Mouse (Mus musculus): ENCODE measurements at regions not wholly inside any gene's neighbourhood (a gene's known extent, or its start where the extent isn't known, plus 50 kb on each side); places are given as distances from the start of the nearest gene placed in this dataset.

DNA sequence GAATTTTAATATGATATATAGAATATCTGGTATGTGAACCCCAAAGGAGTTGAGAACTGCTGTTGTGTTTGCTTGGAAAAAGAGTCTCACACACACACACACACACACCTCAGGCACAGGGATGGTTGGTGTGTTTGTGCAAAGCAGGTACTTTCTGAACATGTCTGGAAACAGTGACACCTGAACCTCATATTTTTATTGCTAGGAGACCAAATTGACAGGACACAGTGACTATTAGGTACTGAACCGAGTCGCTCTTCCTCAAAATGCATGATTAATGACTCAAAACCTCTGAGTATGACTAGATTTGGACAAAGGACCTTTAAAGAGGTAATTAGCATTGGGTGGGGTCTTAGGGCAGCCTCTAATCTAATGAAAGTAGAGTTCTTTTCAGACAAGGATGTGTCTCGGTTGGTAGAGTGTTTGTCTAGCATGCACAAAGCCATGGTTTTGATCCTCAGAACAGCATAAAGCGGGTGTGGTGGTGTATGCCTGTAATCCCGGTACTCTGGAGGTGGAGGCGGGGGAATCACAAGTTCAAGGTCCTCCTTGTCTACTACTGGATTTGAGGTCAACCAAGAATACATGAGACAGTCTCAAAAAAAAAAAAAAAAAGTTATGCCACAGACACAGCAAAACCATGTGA lies 191.0 kb upstream of the Map3k1 start:
- H3K4me2 ChIP-seq = no peak overlapping the region
- H3K9me3 ChIP-seq (replicated peaks) = no peaks in the 10 kb centered on the region
- WGBS = 93% methylated on average over 6 of the region's 6 CpGs
- no peak overlapping the region for H3K4me3 ChIP-seq (replicated peaks)
- H3K4me1 ChIP-seq = peaks cover 29% of the 10 kb centered on the region
- H3K27me3 ChIP-seq (replicated peaks) = no peaks in the 10 kb centered on the region
- no peak overlapping the region for H3K9ac ChIP-seq (replicated peaks)
- no peak overlapping the region for H3K27ac ChIP-seq (replicated peaks)
- ATAC-seq (ENCODE audit: low FRiP score) = no peak
- no peaks in the 10 kb centered on the region for H3K36me3 ChIP-seq

DNA sequence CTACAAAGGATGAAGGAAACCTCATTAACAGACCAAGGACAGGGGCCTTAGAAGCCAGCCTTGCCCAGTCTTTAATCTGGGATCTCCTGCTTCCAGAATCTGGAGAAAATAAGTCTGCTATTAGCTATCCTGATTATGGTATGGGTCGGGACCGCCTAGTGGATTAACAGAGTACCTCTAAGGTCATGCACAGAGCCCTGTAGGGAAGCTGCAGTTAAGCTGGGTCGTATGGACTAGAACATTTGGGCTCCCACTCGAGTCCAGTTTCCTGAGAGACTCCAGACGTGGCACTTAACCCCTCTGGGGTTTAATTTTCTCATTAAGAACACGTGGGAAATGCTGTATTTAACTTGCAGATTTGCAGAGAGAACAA lies 191.5 kb upstream of the Map3k1 start:
- H3K27me3 ChIP-seq (replicated peaks) = no peaks in the 10 kb centered on the region
- H3K9ac ChIP-seq (replicated peaks) = no peak overlapping the region
- no peaks in the 10 kb centered on the region for H3K36me3 ChIP-seq
- H3K4me3 ChIP-seq (replicated peaks) = no peak overlapping the region
- WGBS = 44% methylated on average over 6 of the region's 6 CpGs
- peaks cover 29% of the 10 kb centered on the region for H3K4me1 ChIP-seq
- no peak overlapping the region for H3K27ac ChIP-seq (replicated peaks)
- no peaks in the 10 kb centered on the region for H3K9me3 ChIP-seq (replicated peaks)
- H3K4me2 ChIP-seq = no peak overlapping the region
- no peak for ATAC-seq (ENCODE audit: low FRiP score)

DNA sequence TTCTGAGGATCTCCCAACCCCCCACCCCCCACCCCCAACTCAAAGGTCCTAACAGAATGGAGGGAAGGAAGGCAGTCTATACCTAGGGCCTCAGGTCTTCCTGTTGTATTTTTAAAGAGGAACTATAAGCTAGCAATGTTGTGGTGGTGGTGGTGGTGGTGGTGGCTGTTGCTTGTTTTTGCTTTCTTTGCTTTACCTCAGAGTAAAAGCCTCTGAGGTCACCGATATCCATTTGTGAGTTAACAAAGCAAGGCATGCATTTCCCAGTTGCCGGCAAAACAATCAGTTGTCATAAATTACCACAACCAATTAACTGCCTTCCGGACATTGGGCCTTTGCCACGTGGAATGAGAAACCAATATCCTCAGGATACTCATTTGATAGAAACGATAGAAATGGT lies 191.9 kb upstream of the Map3k1 start:
- Histone ChIP-seq H3K9me3 (replicated peaks) (no peaks in the 10 kb centered on the region), H3K27ac (replicated peaks) (0 out of 2 replicates have a peak overlapping the region, but pooled peaks have one; percentile 30), H3K4me3 (replicated peaks) (no peak overlapping the region), H3K4me1 (peaks cover 29% of the 10 kb centered on the region), H3K4me2 (no peak overlapping the region), H3K36me3 (no peaks in the 10 kb centered on the region), H3K9ac (replicated peaks) (no peak overlapping the region), H3K27me3 (replicated peaks) (no peaks in the 10 kb centered on the region)
- no peak for ATAC-seq (ENCODE audit: low FRiP score)
- WGBS = 17% methylated on average over 5 of the region's 5 CpGs

DNA sequence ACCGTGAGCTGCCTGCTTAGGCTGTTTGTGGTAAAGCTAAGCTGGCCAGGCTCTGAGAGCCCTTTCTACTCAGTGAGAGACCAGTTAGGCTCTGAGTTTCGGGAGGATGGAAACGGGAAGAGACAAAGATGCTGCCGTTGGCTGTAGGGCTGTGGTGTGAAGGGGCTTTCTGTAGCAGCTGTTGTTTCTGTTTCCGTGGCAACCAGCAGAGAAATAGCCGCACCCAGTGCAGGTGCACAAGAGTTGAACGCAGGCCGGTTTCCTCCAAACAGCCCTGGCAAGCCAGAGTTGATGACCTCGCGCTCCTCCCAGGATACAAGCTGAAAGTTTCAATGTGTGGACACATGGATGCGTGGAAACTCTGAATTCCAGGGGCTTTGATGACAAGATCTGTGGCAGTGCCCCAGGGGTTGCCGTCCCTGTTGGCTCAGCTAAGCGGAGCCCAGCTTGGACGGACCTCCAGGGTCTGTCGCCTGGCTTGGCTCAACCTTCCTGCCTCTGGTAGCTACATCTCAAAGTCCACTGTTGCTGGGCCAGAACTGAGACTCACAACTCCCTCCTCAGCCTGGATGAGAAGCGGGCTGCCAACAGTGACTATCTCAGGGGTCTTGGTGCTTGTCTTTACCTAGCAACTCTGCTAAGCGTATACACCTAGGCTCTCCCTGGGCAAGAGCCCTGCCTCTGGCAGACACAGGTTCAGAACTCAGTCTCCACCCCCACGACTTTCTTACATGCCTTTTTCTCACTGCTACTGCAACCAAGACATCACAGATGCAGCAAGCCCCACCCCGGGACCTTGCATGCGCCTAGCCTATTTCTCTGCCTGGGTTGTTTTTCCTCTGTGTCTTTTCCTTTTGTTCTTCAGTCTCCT lies 192.6 kb upstream of the Map3k1 start:
- H3K27me3 ChIP-seq (replicated peaks) = no peaks in the 10 kb centered on the region
- no peaks in the 10 kb centered on the region for H3K36me3 ChIP-seq
- H3K9me3 ChIP-seq (replicated peaks) = no peaks in the 10 kb centered on the region
- H3K4me3 ChIP-seq (replicated peaks) = no peak overlapping the region
- no peak overlapping the region for H3K9ac ChIP-seq (replicated peaks)
- no peak overlapping the region for H3K4me2 ChIP-seq
- 31% methylated on average over 20 of the region's 20 CpGs for WGBS
- peaks cover 29% of the 10 kb centered on the region for H3K4me1 ChIP-seq
- 0 out of 2 replicates have a peak overlapping the region, but pooled peaks have one; percentile 30 for H3K27ac ChIP-seq (replicated peaks)
- peak; percentile 69 for ATAC-seq (ENCODE audit: low FRiP score)

DNA sequence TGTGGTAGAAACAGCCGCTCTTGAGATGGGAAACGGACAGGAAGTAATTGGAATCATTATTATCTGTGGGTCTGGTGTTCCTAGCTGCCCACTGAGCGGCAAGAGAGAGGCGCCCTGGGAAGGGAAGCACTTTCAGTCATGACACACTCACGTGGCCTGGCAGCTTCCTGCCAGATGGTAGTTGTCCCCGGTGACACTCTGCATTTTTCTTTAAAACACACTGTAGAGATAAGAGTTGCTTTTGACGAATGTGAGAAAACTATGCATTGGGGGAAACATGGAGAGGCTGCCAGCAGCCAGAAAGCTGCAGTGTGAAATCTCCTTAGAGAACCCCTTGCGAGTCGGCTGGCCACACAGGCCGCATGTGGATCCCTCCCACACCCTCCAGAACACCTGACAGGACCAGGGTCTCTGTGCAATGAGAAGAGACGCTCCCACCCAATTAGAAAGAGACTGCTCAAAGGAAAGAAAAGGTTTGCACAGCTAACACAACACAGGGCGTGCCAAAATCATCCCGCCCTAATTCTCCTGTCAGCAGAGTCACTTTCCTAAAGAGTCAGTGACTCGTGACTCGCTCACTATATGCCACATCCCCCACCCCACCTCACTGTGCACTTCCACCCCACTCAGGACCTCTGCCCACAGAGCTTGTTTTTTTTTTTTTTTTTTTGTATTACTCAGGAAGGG lies 194.0 kb upstream of the Map3k1 start:
- no peak for ATAC-seq (ENCODE audit: low FRiP score)
- Histone ChIP-seq H3K27ac (replicated peaks) (no peak overlapping the region), H3K4me3 (replicated peaks) (no peak overlapping the region), H3K36me3 (no peaks in the 10 kb centered on the region), H3K4me1 (peaks cover 26% of the 10 kb centered on the region), H3K9ac (replicated peaks) (no peak overlapping the region), H3K9me3 (replicated peaks) (no peaks in the 10 kb centered on the region), H3K4me2 (no peak overlapping the region), H3K27me3 (replicated peaks) (no peaks in the 10 kb centered on the region)
- 57% methylated on average over 15 of the region's 15 CpGs for WGBS

DNA sequence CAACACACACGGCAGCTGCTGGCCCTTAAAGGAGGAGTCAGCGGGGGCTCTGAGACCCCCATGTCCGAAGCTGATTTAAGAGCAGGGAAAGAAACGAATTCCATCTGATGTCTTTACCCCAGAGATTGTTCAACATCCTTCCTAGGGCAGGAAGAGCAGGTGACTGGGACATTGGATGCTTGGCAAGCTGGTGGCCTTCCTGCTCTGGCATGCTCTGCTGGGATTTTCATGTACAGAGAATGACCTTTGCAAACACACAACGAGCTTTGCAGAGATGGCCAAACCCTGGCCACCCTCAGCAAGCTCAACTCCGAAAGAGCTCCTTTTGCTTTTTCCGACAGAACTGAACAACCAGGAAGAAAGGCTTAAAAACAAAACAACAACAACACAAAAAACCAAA lies 194.7 kb upstream of the Map3k1 start:
- ATAC-seq (ENCODE audit: low FRiP score) = no peak
- no peaks in the 10 kb centered on the region for H3K36me3 ChIP-seq
- WGBS = 79% methylated on average over 7 of the region's 7 CpGs

DNA sequence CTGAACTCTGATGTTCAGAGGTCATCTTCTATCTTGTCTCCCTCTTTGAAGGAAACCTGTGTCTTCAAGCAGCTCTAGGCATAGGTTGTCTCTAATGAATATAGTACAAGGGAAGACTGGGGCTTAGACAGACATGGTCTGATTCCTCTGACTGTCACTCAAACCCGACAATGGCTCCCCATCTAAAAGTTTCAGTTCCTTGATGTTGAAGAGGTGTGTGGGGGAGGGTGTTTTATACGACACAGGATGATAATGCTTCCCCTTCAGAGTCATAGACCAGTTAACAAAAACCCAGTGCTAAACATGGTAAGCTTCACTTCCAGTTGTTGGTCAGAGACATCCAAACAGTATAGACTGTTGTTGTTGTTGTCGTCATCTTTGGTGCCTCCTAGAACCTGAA lies 195.3 kb upstream of the Map3k1 start:
- Histone ChIP-seq H3K9ac (replicated peaks) (no peak overlapping the region), H3K9me3 (replicated peaks) (no peaks in the 10 kb centered on the region), H3K4me2 (no peak overlapping the region), H3K4me3 (replicated peaks) (no peak overlapping the region), H3K27ac (replicated peaks) (no peak overlapping the region), H3K36me3 (no peaks in the 10 kb centered on the region), H3K4me1 (peaks cover 26% of the 10 kb centered on the region), H3K27me3 (replicated peaks) (no peaks in the 10 kb centered on the region)
- 96% methylated on average over 3 of the region's 3 CpGs for WGBS
- ATAC-seq (ENCODE audit: low FRiP score) = no peak

More for the DNA sequence above, 194.7 kb upstream of the Map3k1 start:
- Histone ChIP-seq H3K4me1 (peaks cover 26% of the 10 kb centered on the region), H3K27me3 (replicated peaks) (no peaks in the 10 kb centered on the region), H3K4me2 (no peak overlapping the region), H3K4me3 (replicated peaks) (no peak overlapping the region), H3K27ac (replicated peaks) (no peak overlapping the region), H3K9ac (replicated peaks) (no peak overlapping the region), H3K9me3 (replicated peaks) (no peaks in the 10 kb centered on the region)

DNA sequence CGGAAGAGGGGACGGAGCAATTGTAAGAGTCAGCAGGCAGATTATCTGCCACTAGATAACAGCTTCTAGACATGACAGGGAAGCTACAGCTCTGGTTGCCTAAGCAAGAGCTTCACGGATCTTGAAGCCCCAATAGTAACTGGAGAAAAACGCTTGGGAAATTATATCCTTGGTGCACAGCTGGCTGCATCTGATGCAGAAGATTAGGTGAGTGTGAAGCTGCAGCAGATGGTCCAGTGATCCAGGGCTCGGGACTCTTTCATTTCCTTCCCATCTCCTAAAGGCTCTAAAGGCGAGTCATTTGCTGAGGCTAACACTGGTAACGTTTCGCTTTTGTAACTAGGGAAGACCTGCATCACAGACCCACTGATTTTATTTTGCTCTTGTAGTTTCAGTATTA lies 196.6 kb upstream of the Map3k1 start:
- 86% methylated on average over 8 of the region's 8 CpGs for WGBS
- Histone ChIP-seq H3K9ac (replicated peaks) (no peak overlapping the region), H3K27ac (replicated peaks) (no peak overlapping the region), H3K4me2 (no peak overlapping the region), H3K36me3 (no peaks in the 10 kb centered on the region), H3K4me1 (peaks cover 23% of the 10 kb centered on the region), H3K27me3 (replicated peaks) (no peaks in the 10 kb centered on the region), H3K4me3 (replicated peaks) (no peak overlapping the region), H3K9me3 (replicated peaks) (no peaks in the 10 kb centered on the region)
- no peak for ATAC-seq (ENCODE audit: low FRiP score)

DNA sequence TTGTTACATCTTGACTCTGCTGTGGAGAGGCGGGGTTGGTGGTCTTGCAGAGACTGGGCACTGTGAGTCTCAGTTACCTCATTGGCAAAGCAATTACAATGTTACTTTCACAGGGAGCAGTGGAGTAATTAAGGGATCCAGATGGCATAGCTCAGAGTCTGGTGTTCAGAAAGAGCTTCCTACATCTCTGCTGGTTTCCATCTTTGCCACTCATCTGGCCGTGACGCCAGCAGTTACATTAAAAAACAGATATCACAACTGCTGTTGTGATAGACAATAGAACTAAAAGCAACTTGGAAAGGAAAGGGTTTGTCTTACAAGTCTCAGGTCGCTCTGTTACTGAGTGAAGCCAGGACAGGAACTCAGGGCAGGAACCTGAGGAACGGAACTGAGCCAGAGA lies 200.0 kb upstream of the Map3k1 start:
- Histone ChIP-seq H3K9ac (replicated peaks) (no peak overlapping the region), H3K4me2 (no peak overlapping the region), H3K4me3 (replicated peaks) (no peak overlapping the region), H3K36me3 (no peaks in the 10 kb centered on the region), H3K27ac (replicated peaks) (no peak overlapping the region), H3K4me1 (no peaks in the 10 kb centered on the region), H3K27me3 (replicated peaks) (no peaks in the 10 kb centered on the region), H3K9me3 (replicated peaks) (no peaks in the 10 kb centered on the region)
- WGBS = 87% methylated on average over 5 of the region's 5 CpGs
- ATAC-seq (ENCODE audit: low FRiP score) = no peak

DNA sequence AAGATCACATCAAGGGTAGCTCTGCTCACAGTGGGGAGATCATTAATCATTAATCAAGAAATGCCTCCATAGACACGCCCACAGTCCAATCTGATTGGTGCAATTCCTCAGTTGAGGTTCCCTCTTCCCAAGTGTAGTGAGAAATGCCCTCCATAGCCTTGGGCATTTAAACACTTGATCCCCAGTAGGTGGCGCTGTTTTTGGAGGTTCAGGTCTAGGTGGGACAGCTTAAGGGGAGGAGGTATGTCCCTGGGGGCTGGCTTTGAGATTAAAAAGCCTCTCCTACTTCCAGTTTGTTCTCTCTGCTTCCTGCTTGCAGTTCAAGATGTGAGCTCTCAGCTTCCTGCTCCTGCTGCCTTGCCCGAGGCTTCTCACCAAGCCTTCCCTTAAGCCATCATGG lies 200.5 kb upstream of the Map3k1 start:
- H3K9me3 ChIP-seq (replicated peaks) = no peaks in the 10 kb centered on the region
- H3K27me3 ChIP-seq (replicated peaks) = no peaks in the 10 kb centered on the region
- no peak overlapping the region for H3K4me3 ChIP-seq (replicated peaks)
- WGBS = 78% methylated on average over 3 of the region's 3 CpGs
- no peak overlapping the region for H3K4me2 ChIP-seq
- no peak overlapping the region for H3K27ac ChIP-seq (replicated peaks)
- H3K36me3 ChIP-seq = no peaks in the 10 kb centered on the region
- no peak overlapping the region for H3K9ac ChIP-seq (replicated peaks)
- no peak for ATAC-seq (ENCODE audit: low FRiP score)
- H3K4me1 ChIP-seq = no peaks in the 10 kb centered on the region

DNA sequence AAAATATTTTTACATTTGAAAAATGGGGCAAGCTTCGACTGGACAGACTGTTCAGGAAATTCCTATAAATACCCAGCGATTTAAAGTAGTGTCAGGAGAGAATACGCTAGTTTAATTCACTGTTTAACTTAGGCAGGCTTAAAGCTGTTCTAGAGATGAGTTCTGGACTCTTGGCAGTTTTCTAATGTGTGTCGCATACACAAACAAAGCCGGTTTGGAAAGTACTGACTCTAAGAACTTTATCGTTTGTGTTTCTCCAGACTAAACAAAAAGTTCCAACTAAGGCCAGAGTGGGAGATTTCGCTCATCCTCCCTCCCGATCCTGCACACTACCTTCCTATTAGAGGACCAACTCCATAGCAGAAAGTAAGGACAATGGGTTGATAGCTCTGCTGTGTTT lies 201.7 kb upstream of the Map3k1 start:
- Histone ChIP-seq H3K4me3 (replicated peaks) (no peak overlapping the region), H3K4me2 (no peak overlapping the region), H3K27me3 (replicated peaks) (no peaks in the 10 kb centered on the region), H3K9ac (replicated peaks) (no peak overlapping the region), H3K9me3 (replicated peaks) (no peaks in the 10 kb centered on the region), H3K27ac (replicated peaks) (no peak overlapping the region), H3K36me3 (no peaks in the 10 kb centered on the region), H3K4me1 (no peaks in the 10 kb centered on the region)
- WGBS = 90% methylated on average over 8 of the region's 8 CpGs
- ATAC-seq (ENCODE audit: low FRiP score) = no peak

DNA sequence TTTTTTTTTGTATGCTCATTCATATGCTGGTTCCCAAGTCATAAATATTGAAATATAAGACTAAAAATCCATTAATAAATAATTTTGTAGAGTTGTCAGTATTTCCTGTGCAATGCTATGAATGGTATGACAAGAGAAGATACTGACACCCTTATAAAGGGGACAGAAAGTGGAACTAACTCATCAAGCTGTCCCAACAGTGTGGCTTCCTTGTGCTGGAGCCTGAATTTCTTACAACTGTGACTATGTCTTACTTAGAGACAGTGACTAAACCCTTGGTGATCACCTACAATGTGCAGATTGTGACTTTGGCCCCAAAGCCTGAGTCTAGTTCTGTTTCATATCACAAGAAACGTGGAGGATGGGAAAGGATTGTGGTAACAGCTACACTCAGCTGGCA lies 203.8 kb upstream of the Map3k1 start:
- Histone ChIP-seq H3K36me3 (no peaks in the 10 kb centered on the region), H3K4me2 (no peak overlapping the region), H3K9me3 (replicated peaks) (no peaks in the 10 kb centered on the region), H3K27ac (replicated peaks) (no peak overlapping the region), H3K4me1 (no peaks in the 10 kb centered on the region), H3K27me3 (replicated peaks) (no peaks in the 10 kb centered on the region), H3K9ac (replicated peaks) (no peak overlapping the region), H3K4me3 (replicated peaks) (no peak overlapping the region)
- 82% methylated on average over 1 of the region's 1 CpGs for WGBS
- ATAC-seq (ENCODE audit: low FRiP score) = no peak

Data from neural tube, embryonic 15.5 days (tissue).